In genomic region chr5:149264405-149264804, GRCm38 (mm10) we compare ENCODE assay signal across 11 mouse cellular contexts. TPM values are rescaled to one million over a fixed set of nuclear protein-coding genes. Genes with fewer than 3 reads are reported as not detected.
DNase-seq lines count a peak whose midpoint lies in the region; ATAC-seq and TF ChIP-seq lines count a peak whose summit lies in the region.
"Had no signal": no experiment of that assay in that cellular context is flagged by ENCODE, and none has a peak within 500 bp of the region (broad histone marks: within the 10 kb centered on the region; RNA-seq: fewer than 3 reads in every experiment).

Gene Alox5ap, plus strand, starts transcription at chr5:149264767.

- no peak for DNase-seq in forebrain, embryonic 14.5 days (ENCODE audit: low spot score)
- no peak for DNase-seq in liver, adult 2 months (ENCODE audit: extremely low read depth, low read depth, low spot score)
- DNase-seq in liver, result no peak
- no peak for DNase-seq in liver, postnatal 0 days
- DNase-seq in layer of hippocampus, postnatal 10 days (ENCODE audit: low spot score in 2 of 2), result no peak
- no peak for DNase-seq in layer of hippocampus, adult 2 months (ENCODE audit: low spot score in 2 of 2)
- DNase-seq: cerebellum, adult 11 months had no signal

- no peak within 1 kb of the TSS for H3K4me3 ChIP-seq in forebrain, embryonic 14.5 days (ENCODE audit: low read depth, low read length)
- H3K4me3 ChIP-seq in forebrain, embryonic 12.5 days (replicated peaks), result no peak within 1 kb of the TSS
- peak within 1 kb of the TSS; percentile 44 for H3K4me3 ChIP-seq in liver, adult 2 months (ENCODE audit: insufficient read depth, low read depth, low read length)
- peak within 1 kb of the TSS; percentile 36 for H3K4me3 ChIP-seq in liver, postnatal 0 days (ENCODE audit: low read depth, low read length)
- H3K4me3 ChIP-seq in layer of hippocampus, adult 2 months, result no peak within 1 kb of the TSS
- H3K4me3 ChIP-seq: hindbrain, embryonic 10.5 days; neural tube, embryonic 12.5 days had no signal

- no peaks in the 10 kb centered on the region for H3K79me2 ChIP-seq in liver, adult 2 months (ENCODE audit: control insufficient read depth, insufficient read depth, low read length)

- H3K27me3 ChIP-seq in forebrain, embryonic 14.5 days (replicated peaks; ENCODE audit: control insufficient read depth, insufficient read depth, low read length), result no peaks in the 10 kb centered on the region
- no peaks in the 10 kb centered on the region for H3K27me3 ChIP-seq in forebrain, embryonic 12.5 days
- H3K27me3 ChIP-seq in liver, adult 2 months (ENCODE audit: control insufficient read depth, insufficient read depth, low read length), result no peaks in the 10 kb centered on the region
- no peaks in the 10 kb centered on the region for H3K27me3 ChIP-seq in liver, postnatal 0 days (ENCODE audit: insufficient read depth, low read length)
- H3K27me3 ChIP-seq: neural tube, embryonic 12.5 days had no signal

- no peaks in the 10 kb centered on the region for H3K36me3 ChIP-seq in forebrain, embryonic 14.5 days (ENCODE audit: control insufficient read depth, insufficient read depth, low read length)
- H3K36me3 ChIP-seq in forebrain, embryonic 12.5 days (replicated peaks), result no peaks in the 10 kb centered on the region
- H3K36me3 ChIP-seq in liver, adult 2 months (ENCODE audit: control insufficient read depth, insufficient read depth, low read length), result no peaks in the 10 kb centered on the region
- no peaks in the 10 kb centered on the region for H3K36me3 ChIP-seq in liver, postnatal 0 days (replicated peaks; ENCODE audit: insufficient read depth, low read length)
- H3K36me3 ChIP-seq: hindbrain, embryonic 10.5 days; neural tube, embryonic 12.5 days had no signal

- H3K9me3 ChIP-seq in forebrain, embryonic 14.5 days (replicated peaks; ENCODE audit: control insufficient read depth, low read length), result no peaks in the 10 kb centered on the region
- H3K9me3 ChIP-seq in forebrain, embryonic 12.5 days, result no peaks in the 10 kb centered on the region
- H3K9me3 ChIP-seq in liver, postnatal 0 days (ENCODE audit: low read length), result 0 out of 2 replicates have a peak, but pooled peaks cover 2% of the 10 kb centered on the region
- H3K9me3 ChIP-seq: hindbrain, embryonic 10.5 days; neural tube, embryonic 12.5 days had no signal

- TF ChIP-seq POLR2A in liver, adult 2 months (IDR thresholded peaks at IDR 0.05; ENCODE audit: extremely low read depth, insufficient read depth, low read length), result no peak

- ATAC-seq in forebrain, embryonic 14.5 days, result no peak
- no peak for ATAC-seq in forebrain, embryonic 12.5 days (ENCODE audit: low FRiP score)
- no peak for ATAC-seq in erythroblast, adult 5-6 weeks (replicated peaks; ENCODE audit: low FRiP score, poor library complexity, severe bottlenecking)
- ATAC-seq in liver, postnatal 0 days, result no peak; the same call in 1 of the 2 replicates

- no peak within 1 kb of the TSS for H3K9ac ChIP-seq in forebrain, embryonic 14.5 days (ENCODE audit: low read length)
- no peak within 1 kb of the TSS for H3K9ac ChIP-seq in forebrain, embryonic 12.5 days
- peak within 1 kb of the TSS; percentile 49; the same call in 1 of the 2 replicates for H3K9ac ChIP-seq in liver, adult 2 months (ENCODE audit: low read depth, low read length)
- H3K9ac ChIP-seq in liver, postnatal 0 days (replicated peaks), result peak within 1 kb of the TSS; percentile 35; the same call in 1 of the 2 replicates
- H3K9ac ChIP-seq: neural tube, embryonic 12.5 days had no signal

- no peaks in the 10 kb centered on the region for H3K4me1 ChIP-seq in forebrain, embryonic 14.5 days (ENCODE audit: control insufficient read depth, insufficient read depth, low read length)
- 0 out of 2 replicates have a peak, but pooled peaks cover 1% of the 10 kb centered on the region for H3K4me1 ChIP-seq in forebrain, embryonic 12.5 days
- H3K4me1 ChIP-seq in liver, adult 2 months (ENCODE audit: control insufficient read depth, insufficient read depth, low read length), result no peaks in the 10 kb centered on the region
- H3K4me1 ChIP-seq in liver, postnatal 0 days (ENCODE audit: insufficient read depth), result peaks cover 8% of the 10 kb centered on the region

- TF ChIP-seq CTCF in liver, adult 2 months (IDR thresholded peaks at IDR 0.05; ENCODE audit: low read depth, low read length), result no peak
- no peak for TF ChIP-seq CTCF in liver, postnatal 0 days (IDR thresholded peaks at IDR 0.05; ENCODE audit: low read depth)
- no peak for TF ChIP-seq CTCF in layer of hippocampus, adult 2 months (conservative IDR thresholded peaks at IDR 0.05)

- no peak for TF ChIP-seq EP300 in liver, postnatal 0 days (IDR thresholded peaks at IDR 0.05; ENCODE audit: low read depth)

- WGBS in forebrain, embryonic 14.5 days, result 62% methylated on average over 4 of the region's 4 CpGs
- WGBS in forebrain, embryonic 12.5 days, result 57% methylated on average over 4 of the region's 4 CpGs
- 60% methylated on average over 4 of the region's 4 CpGs for WGBS in liver, adult 2 months
- 29% methylated on average over 4 of the region's 4 CpGs for WGBS in liver, postnatal 0 days (ENCODE audit: insufficient replicate concordance)

- H3K27ac ChIP-seq in forebrain, embryonic 14.5 days (ENCODE audit: low read depth, low read length), result no peak within 1 kb of the TSS
- H3K27ac ChIP-seq in forebrain, embryonic 12.5 days, result no peak within 1 kb of the TSS
- H3K27ac ChIP-seq in liver, adult 2 months (replicated peaks; ENCODE audit: insufficient read depth, low read depth, low read length), result no peak within 1 kb of the TSS
- peak within 1 kb of the TSS; percentile 67 for H3K27ac ChIP-seq in liver, postnatal 0 days (ENCODE audit: low read depth)
- H3K27ac ChIP-seq in layer of hippocampus, adult 2 months, result no peak within 1 kb of the TSS
- H3K27ac ChIP-seq: hindbrain, embryonic 10.5 days; neural tube, embryonic 12.5 days had no signal

- no peak within 1 kb of the TSS for H3K4me2 ChIP-seq in forebrain, embryonic 14.5 days (ENCODE audit: low read length)
- no peak within 1 kb of the TSS for H3K4me2 ChIP-seq in forebrain, embryonic 12.5 days
- H3K4me2 ChIP-seq in liver, postnatal 0 days (ENCODE audit: low read depth, low read length), result no peak within 1 kb of the TSS
- H3K4me2 ChIP-seq: neural tube, embryonic 12.5 days had no signal

RNA-seq across cellular contexts. Expression of gene Alox5ap, which starts in this region (rescaled TPM):
- polyA plus RNA-seq in forebrain, embryonic 14.5 days (2014; fragmentation: Nextera tagmentation; extraction: Ambion mirVana), result 8.6 and 12.7 TPM in 2 replicates
- 5.6 and 6.2 TPM in 2 replicates for polyA plus RNA-seq in forebrain, embryonic 12.5 days (2016; fragmentation: Nextera tagmentation; extraction: Ambion mirVana)
- 2.3 and 3.8 TPM in 2 replicates for total RNA-seq in liver, adult 2 months (2014; rRNA removed)
- 4.8 and 6.4 TPM in 2 replicates for polyA plus RNA-seq in liver, adult 2 months (2012; rRNA removed)
- 202 and 238 TPM in 2 replicates for total RNA-seq in erythroblast, adult 5-6 weeks (2015; ENCODE audit: low replicate concordance)
- total RNA-seq in erythroblast, adult 5-6 weeks (2017; ENCODE audit: low replicate concordance), result 173 and 187 TPM in 2 replicates
- 68.2 and 69.3 TPM in 2 replicates for polyA plus RNA-seq in liver, postnatal 0 days (2015; fragmentation: Nextera tagmentation; extraction: Ambion mirVana)
- total RNA-seq in layer of hippocampus, postnatal 10 days (2021), result 1 to 10 TPM; 7.9 to 9.6 TPM
- 10 to 100 TPM in 1 of 2 experiments, 1 to 10 TPM in 1; 7.8 to 11.1 TPM for total RNA-seq in layer of hippocampus, adult 2 months (2021)

Comparison
In these comparisons a context has a peak if more than half of its experiments do, and no peak if none do; other contexts are left out.
1. RNA of gene Alox5ap (total RNA-seq): 173 to 238 TPM in erythroblast, adult 5-6 weeks; 7.8 to 11.1 TPM in layer of hippocampus, adult 2 months, 7.9 to 9.6 TPM in layer of hippocampus, postnatal 10 days and 2.3 to 3.8 TPM in liver, adult 2 months; every median in the first group is over 10 times any median in the second.
2. H3K4me3 ChIP-seq: peak in liver, adult 2 months (single experiment) and liver, postnatal 0 days (single experiment); none in forebrain, embryonic 14.5 days (single experiment), forebrain, embryonic 12.5 days (single experiment) and layer of hippocampus, adult 2 months (single experiment).
3. H3K9ac ChIP-seq: peak in liver, adult 2 months (single experiment) and liver, postnatal 0 days (single experiment); none in forebrain, embryonic 14.5 days (single experiment) and forebrain, embryonic 12.5 days (single experiment).